Mouse (Mus musculus) midbrain, embryonic 16.5 days (tissue): ENCODE measurements around the gene Hist1h2br. TPM values are rescaled to one million over a fixed set of nuclear protein-coding genes. Genes with fewer than 3 reads are reported as not detected.
"Not testable (repeated sequence)": the region's sequence is repeated elsewhere in the genome, so short reads cannot be mapped to it uniquely, and the experiment has no call there.

Experiments
- ATAC-seq: fragments of 200-750 bp; cut with Nextera tagmentation; 2 replicates; pipeline ENCODE4 v1.8.0; 2017; ENCODE audit warnings: moderate TSS enrichment
- H3K27ac ChIP-seq: fragments of 300-500 bp; sonication (generic); 2 replicates; pipeline ENCODE4 v1.5.1; 2014; ENCODE audit warnings: mild to moderate bottlenecking, low read length, mixed read lengths
- H3K27me3 ChIP-seq: fragments of 300-500 bp; sonication (generic); 2 replicates; pipeline ENCODE4 v1.6.1; 2014; ENCODE audit warnings: low read depth, low read length, mixed read lengths; ENCODE audit not compliant: control insufficient read depth, insufficient read depth
- H3K36me3 ChIP-seq: fragments of 300-500 bp; sonication (generic); 2 replicates; pipeline ENCODE4 v1.6.1; 2014; ENCODE audit warnings: mild to moderate bottlenecking, low read length, moderate library complexity, mixed read lengths; ENCODE audit not compliant: control insufficient read depth, insufficient read depth
- H3K4me1 ChIP-seq: fragments of 300-500 bp; sonication (generic); 2 replicates; pipeline ENCODE4 v1.6.1; 2014; ENCODE audit warnings: mild to moderate bottlenecking, low read length, mixed read lengths; ENCODE audit not compliant: control insufficient read depth, insufficient read depth
- H3K4me2 ChIP-seq: fragments of 300-500 bp; sonication (generic); 2 replicates; pipeline ENCODE4 v1.6.1; 2014; ENCODE audit warnings: mild to moderate bottlenecking, low read length, mixed read lengths
- H3K4me3 ChIP-seq: fragments of 300-500 bp; sonication (generic); 2 replicates; pipeline ENCODE4 v1.5.1; 2014; ENCODE audit warnings: low read depth, mild to moderate bottlenecking, low read length, moderate library complexity, mixed read lengths
- H3K9ac ChIP-seq: fragments of 300-500 bp; sonication (generic); 2 replicates; pipeline ENCODE4 v1.6.1; 2014; ENCODE audit warnings: low read depth, low read length, mixed read lengths
- H3K9me3 ChIP-seq: fragments of 300-500 bp; sonication (generic); replicated peaks from 2 replicates; pipeline ENCODE4 v1.6.1; 2014; ENCODE audit warnings: mild to moderate bottlenecking, low read length, mixed read lengths; ENCODE audit not compliant: control insufficient read depth, poor library complexity, severe bottlenecking
- WGBS: fragments of 180-500 bp; shearing (Covaris S2); extraction: QIAGEN DNeasy Blood & Tissue Kit; methylation state at CpG from one replicate; pipeline ENCODE4 v1.1.7; 2014; 5-methylcytosine and 5-hydroxymethylcytosine counted together
- polyA plus RNA-seq: library from polyadenylated mRNA; unstranded; fragments of >200 nt; fragmentation: Nextera tagmentation; extraction: Ambion mirVana; gene quantifications from 2 replicates; pipeline ENCODE4 v1.2.1, GENCODE M21; 2015

Hist1h2br gene
- polyA plus RNA-seq, 1 experiment from 2014 or later = 3.5 TPM

DNA sequence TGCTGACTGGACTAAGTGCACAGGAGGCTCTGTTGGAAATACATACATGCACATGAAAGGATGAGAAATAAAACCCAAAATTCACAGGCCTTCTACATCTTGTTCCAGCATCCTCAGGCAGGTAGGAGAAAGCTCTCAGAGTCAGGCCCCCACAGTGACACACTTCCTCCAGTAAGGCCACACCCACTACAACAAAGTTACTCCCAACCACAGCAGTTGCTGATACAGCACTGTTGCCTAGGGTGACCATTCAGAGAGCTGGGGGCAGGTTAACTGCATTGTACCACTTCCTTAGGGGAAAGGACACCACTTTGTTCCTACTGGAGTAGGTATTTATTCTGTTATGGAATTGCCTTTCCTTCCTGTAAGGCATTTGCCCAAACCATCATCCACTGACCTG, 36.4 kb upstream of the Hist1h2br start:
- H3K9ac ChIP-seq, H3K9me3 ChIP-seq, H3K4me3 ChIP-seq, H3K4me1 ChIP-seq, H3K36me3 ChIP-seq, ATAC-seq, H3K27ac ChIP-seq, H3K27me3 ChIP-seq, H3K4me2 ChIP-seq: not testable (repeated sequence)

DNA sequence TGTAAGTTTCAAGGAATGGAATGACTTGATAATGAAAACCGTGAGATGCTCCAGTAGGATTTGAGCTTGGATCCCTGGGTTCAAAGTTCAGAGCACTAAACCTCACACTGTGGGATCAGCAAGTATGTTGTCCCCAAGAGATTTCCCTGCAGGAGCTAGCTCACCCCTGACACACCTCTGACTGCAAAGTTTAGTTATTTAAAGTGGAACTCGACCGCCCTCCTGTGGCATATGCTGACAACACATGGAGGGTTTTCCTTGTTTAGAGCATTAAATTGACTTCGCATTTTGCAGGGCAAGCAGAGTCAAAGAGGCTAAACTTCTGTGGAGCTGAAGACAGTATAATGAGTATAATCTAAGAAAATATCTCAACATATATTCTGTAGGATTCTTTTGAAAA, 30.5 kb upstream of the Hist1h2br start:
- H3K27me3 ChIP-seq, H3K9ac ChIP-seq, H3K4me3 ChIP-seq, H3K9me3 ChIP-seq, H3K4me1 ChIP-seq, H3K27ac ChIP-seq, H3K36me3 ChIP-seq, H3K4me2 ChIP-seq: not testable (repeated sequence)
- WGBS = no CpG with 5 or more reads among the region's 4 CpGs
- peak; percentile 68 for ATAC-seq

DNA sequence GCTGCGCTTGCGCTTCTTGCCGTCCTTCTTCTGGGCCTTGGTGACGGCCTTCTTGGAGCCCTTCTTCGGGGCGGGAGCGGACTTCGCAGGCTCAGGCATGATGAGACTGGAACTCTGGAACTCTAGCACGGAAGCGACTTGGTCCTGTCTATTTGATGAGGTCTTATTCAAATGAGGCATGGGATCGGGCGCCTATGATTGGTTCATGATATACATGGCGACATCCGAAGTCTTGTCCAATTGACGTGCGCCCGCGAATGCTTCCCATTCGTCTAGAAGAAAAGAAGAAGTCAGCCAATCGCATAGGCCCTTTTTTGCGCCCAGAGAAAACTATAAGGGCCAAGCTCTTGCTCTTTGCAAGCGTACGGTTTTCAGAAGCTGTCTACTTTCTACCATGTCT, 23.5 kb upstream of the Hist1h2br start, which contains the start of the genes Hist1h2bq and Hist1h2ao:
Gene Hist1h2bq, minus strand, starts transcription at position 125 of the 400 bp plus-strand sequence.
Gene Hist1h2ao, plus strand, starts transcription at position 393 of the 400 bp plus-strand sequence.
- H3K9me3 ChIP-seq, H3K9ac ChIP-seq: not testable (repeated sequence)
- WGBS = no CpG with 5 or more reads among the region's 23 CpGs

DNA sequence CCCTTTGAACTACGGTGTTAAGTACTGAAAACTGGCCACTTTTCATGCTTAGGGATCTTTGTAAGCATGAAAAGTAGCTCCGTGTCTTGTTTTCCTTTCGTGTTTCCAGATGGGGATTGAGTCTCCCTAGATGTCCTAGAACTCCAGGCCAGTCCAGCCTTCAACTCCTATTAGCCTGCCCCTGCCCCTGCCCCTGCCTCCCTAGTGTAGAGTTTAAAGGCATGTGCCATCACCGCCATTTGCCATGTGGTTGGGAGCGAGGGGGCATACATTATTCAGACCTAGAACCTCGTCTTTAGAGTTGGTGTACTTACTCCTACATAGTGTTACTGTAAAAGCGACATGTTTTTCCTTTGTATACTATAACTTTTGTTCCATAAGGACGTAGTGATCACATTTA, 22.5 kb upstream of the Hist1h2br start:
- not testable (repeated sequence) for H3K27ac ChIP-seq, H3K9ac ChIP-seq, H3K4me2 ChIP-seq, H3K27me3 ChIP-seq, H3K4me1 ChIP-seq, H3K4me3 ChIP-seq, H3K9me3 ChIP-seq, H3K36me3 ChIP-seq
- peak; percentile 29 for ATAC-seq
- WGBS = no CpG with 5 or more reads among the region's 8 CpGs

More for the DNA sequence above, 23.5 kb upstream of the Hist1h2br start, which contains the start of the genes Hist1h2bq and Hist1h2ao:
- not testable (repeated sequence) for H3K4me3 ChIP-seq, H3K4me2 ChIP-seq, H3K4me1 ChIP-seq, H3K27ac ChIP-seq, H3K27me3 ChIP-seq, H3K36me3 ChIP-seq
- peak; percentile 99 for ATAC-seq

DNA sequence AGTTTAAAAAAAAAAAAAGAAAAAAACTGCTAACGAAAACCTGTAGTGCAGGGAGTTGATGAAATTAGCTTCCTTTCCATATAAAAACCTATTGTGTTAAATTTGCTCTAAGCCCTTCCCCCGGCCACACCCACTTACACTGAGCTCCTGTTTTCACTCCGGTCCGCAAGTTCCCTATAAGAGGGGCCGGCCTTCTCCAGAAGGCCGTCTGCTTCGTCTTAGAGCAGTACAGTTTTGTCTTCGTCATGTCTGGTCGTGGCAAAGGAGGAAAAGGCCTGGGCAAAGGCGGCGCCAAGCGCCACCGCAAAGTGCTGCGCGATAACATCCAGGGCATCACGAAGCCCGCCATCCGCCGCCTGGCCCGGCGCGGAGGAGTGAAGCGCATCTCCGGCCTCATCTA, 22.0 kb upstream of the Hist1h2br start, which contains the start of gene Hist1h4m:
Gene Hist1h4m, plus strand, starts transcription at position 208 of the 400 bp plus-strand sequence.
- H3K9ac ChIP-seq, H3K27ac ChIP-seq, H3K4me1 ChIP-seq, H3K27me3 ChIP-seq, H3K9me3 ChIP-seq, H3K36me3 ChIP-seq: not testable (repeated sequence)
- WGBS = no CpG with 5 or more reads among the region's 24 CpGs
- peak; percentile 70 for ATAC-seq
- Histone ChIP-seq H3K4me3 (peak within 1 kb of the TSS; percentile 9; the same call in 1 of the 2 replicates), H3K4me2 (peak within 1 kb of the TSS; percentile 46)

DNA sequence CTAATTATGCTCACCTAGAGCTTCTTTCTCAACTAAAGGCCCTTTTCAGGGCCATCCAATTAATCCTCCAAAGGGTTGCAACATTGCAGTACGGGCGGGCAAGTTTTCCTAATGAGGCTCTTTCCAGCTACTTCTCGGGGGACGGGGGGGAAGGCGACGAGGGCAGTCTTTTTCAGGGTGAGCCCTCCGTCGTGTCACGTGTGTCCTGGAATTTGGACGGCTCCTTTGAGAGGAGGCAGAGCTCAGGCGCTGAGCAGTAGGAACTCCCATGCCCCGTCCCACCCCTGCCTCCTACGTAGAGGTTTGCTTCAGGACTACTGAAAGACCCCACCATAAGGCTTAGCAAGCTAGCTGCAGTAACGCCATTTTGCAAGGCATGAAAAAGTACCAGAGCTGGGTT, 21.5 kb upstream of the Hist1h2br start:
- H3K36me3 ChIP-seq, H3K9me3 ChIP-seq, H3K27me3 ChIP-seq, ATAC-seq, H3K27ac ChIP-seq, H3K9ac ChIP-seq, H3K4me1 ChIP-seq: not testable (repeated sequence)
- Histone ChIP-seq H3K4me3 (peak overlapping the region; percentile 9; the same call in 1 of the 2 replicates), H3K4me2 (peak overlapping the region; percentile 46)
- 0% methylated on average over 12 of the region's 14 CpGs for WGBS

DNA sequence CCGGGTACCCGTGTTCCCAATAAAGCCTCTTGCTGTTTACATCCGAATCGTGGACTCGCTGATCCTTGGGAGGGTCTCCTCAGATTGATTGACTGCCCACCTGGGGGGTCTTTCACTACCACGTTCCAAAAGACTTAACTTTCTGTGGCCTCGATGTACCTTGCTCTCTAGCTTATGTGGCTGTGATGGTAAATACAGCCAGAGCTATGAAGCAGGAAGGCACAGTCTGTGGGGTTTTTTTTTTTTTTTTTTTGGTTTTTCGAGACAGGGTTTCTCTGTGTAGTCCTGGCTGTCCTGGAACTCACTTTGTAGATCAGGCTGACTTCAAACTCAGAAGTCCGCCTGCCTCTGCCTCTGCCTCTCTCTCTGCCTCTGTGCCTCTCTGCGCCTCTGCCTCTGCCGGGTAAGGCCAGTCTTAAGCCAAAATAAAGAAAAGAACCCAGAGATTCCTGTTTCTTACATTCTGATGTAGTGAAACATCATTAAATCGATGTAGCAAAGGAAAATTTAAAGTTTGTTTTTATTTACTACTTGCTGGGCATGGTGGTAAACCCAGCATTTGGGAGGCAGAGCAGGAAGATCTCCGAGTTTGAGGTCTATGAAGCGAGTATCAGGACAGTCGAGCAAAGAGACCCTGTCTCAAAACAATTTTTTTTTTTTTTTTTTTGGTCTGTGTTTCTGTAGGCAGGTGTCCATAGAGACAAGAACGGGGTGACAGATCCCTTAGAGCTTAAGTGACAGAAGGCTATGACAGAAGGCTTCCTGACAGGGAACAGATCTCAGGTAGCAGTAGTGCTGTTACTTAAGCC, 13.3 kb upstream of the Hist1h2br start:
- H3K9me3 ChIP-seq, ATAC-seq, H3K27ac ChIP-seq, H3K9ac ChIP-seq, H3K36me3 ChIP-seq, H3K4me2 ChIP-seq, H3K4me3 ChIP-seq, H3K27me3 ChIP-seq, H3K4me1 ChIP-seq: not testable (repeated sequence)
- WGBS = 62% methylated on average over 6 of the region's 16 CpGs

DNA sequence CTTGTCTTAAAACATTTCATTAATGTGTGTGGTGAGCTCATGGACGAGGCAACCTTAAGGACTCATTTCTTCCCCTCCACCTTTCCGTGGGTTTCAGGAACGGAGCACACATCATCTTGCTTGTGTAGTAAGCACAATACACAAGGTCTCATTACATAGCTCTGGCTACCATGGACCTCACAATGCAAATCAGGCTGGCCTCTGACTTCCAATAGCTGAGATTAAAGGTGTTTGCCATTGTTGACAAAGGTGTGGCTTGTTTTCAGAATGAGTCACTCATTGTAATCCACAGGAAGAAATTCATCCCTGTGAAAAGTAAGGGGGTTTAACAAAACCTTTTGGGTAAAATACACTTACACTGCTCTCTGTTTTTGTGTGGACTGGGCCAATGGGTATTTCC, 5.0 kb upstream of the Hist1h2br start:
- ATAC-seq = no peak
- Histone ChIP-seq H3K9me3 (no peaks in the 10 kb centered on the region), H3K4me3 (no peak overlapping the region), H3K27me3 (no peaks in the 10 kb centered on the region), H3K9ac (no peak overlapping the region), H3K27ac (no peak overlapping the region), H3K36me3 (no peaks in the 10 kb centered on the region), H3K4me1 (no peaks in the 10 kb centered on the region), H3K4me2 (no peak overlapping the region)
- WGBS = 86% methylated on average over 3 of the region's 3 CpGs

DNA sequence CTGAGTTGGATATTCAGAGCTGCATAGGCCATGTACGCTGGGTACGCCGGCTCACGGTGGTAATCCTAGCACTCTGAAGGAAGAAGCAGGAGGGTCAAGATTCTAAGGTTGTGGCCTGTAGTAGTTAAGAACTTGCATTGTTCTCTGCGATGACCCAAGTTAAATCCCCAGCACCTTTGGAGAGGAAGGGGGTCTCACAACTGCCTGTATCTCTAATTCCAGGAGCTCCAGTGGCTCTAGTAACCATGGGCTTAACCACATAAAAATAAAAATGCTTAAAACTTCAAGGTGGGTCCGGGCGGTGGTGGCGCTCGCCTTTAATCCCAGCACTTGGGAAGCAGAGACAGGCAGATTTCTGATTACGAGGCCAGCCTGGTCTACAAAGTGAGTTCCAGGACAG, 3.2 kb upstream of the Hist1h2br start:
- Histone ChIP-seq H3K4me3 (no peak overlapping the region), H3K27me3 (no peaks in the 10 kb centered on the region), H3K4me1 (no peaks in the 10 kb centered on the region), H3K9ac (no peak overlapping the region), H3K4me2 (no peak overlapping the region), H3K9me3 (no peaks in the 10 kb centered on the region), H3K27ac (no peak overlapping the region), H3K36me3 (no peaks in the 10 kb centered on the region)
- WGBS = 86% methylated on average over 10 of the region's 10 CpGs
- ATAC-seq = no peak
